Mouse (Mus musculus): ENCODE data around the gene Ncan. TPM values are rescaled to one million over a fixed set of nuclear protein-coding genes. Genes with fewer than 3 reads are reported as not detected.

Gene Ncan
- polyA plus RNA-seq, 1 experiment from 2014 or later = 193 TPM

DNA sequence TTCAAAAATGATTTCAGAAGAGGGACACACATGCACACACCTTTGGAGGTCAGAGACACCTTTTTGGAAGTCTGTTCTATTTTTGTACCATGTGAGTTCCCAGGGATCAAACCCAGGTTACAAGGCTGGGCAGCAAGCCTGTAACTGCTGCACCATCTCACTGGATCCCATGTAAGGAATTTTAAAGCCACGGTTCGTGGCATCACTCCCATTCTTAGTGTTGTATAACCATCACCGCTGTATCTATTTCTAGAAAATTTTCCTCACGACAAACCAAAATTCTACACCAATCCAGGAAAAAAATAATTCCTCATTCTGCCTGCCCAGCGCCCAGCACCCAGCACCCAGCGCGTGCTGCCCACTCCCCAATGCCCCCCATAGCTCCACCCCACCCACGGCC is 21.4 kb downstream of the Ncan start:
- no peak for ATAC-seq (ENCODE audit: low FRiP score, low read depth)
- Histone ChIP-seq H3K4me2 (no peak overlapping the region), H3K9me3 (no peaks in the 10 kb centered on the region), H3K36me3 (peaks cover 84% of the 10 kb centered on the region), H3K27ac (replicated peaks) (no peak overlapping the region), H3K27me3 (no peaks in the 10 kb centered on the region), H3K4me3 (no peak overlapping the region), H3K9ac (no peak overlapping the region), H3K4me1 (replicated peaks) (no peaks in the 10 kb centered on the region)
- WGBS = 82% methylated on average over 8 of the region's 8 CpGs

DNA sequence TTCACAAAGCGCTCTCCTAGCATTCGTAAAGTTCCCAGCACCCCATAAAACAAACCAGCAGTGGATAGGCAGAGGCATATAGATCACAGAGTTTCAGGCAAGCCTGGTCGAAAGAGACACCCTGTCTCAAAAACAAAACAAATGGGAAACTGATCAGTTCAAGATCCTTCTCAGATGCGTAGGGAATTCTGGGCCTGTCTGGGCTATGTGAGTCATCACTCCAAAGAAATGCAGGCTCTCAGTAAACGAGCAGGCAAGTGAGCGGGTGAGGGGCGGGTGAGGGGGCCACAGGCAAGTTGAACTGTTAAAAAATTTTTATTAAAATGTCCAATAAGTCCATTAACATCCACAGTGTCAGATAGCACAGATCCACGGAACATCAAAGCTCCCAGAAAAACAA is 27.9 kb downstream of the Ncan start:
- Histone ChIP-seq H3K27ac (replicated peaks) (no peak overlapping the region), H3K4me1 (replicated peaks) (peaks cover 25% of the 10 kb centered on the region), H3K4me2 (no peak overlapping the region), H3K4me3 (no peak overlapping the region), H3K36me3 (peaks cover 40% of the 10 kb centered on the region), H3K27me3 (peaks cover 13% of the 10 kb centered on the region; the same call in 1 of the 2 replicates), H3K9me3 (no peaks in the 10 kb centered on the region), H3K9ac (no peak overlapping the region)
- 66% methylated on average over 8 of the region's 8 CpGs for WGBS
- no peak for ATAC-seq (ENCODE audit: low FRiP score, low read depth)

DNA sequence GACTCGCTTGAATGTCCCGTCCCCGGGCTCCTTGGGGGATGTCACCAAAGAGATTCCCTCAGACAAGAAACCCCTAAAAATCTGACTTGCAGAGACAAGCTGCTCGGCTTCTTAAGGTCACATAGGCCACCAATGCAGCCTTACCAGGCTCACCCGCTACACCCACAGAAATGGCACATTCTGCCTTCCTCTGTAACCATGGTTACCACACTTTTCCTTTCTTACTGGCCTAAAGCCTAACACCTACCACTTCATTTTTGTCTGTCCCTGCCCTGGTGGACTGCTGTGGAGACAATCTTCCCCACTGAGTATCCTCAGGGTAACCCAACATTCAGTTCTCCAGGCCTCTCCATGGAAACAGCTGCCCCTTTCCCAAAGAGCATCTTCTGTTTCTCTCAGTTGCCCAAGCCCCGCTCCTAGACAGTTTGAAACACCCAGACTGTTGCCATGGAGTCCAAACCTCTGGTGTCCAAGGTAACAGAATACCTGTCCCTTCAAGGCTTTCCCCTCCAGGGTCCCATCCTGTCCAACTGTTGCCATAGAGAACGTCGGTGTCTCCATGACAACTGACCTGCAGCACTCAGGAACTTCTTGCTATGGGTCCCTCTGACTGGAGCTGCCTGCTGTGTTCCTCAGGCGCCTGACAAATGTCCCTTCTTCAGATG is 31.2 kb downstream of the Ncan start:
- Histone ChIP-seq H3K27me3 (peaks cover 45% of the 10 kb centered on the region), H3K4me2 (no peak overlapping the region), H3K9ac (no peak overlapping the region), H3K4me3 (no peak overlapping the region), H3K9me3 (no peaks in the 10 kb centered on the region), H3K4me1 (replicated peaks) (peaks cover 36% of the 10 kb centered on the region), H3K36me3 (peaks cover 9% of the 10 kb centered on the region), H3K27ac (replicated peaks) (0 out of 2 replicates have a peak overlapping the region, but pooled peaks have one; percentile 12)
- WGBS = 29% methylated on average over 9 of the region's 9 CpGs
- ATAC-seq (ENCODE audit: low FRiP score, low read depth) = peak; percentile 21; the same call in 1 of the 2 replicates

DNA sequence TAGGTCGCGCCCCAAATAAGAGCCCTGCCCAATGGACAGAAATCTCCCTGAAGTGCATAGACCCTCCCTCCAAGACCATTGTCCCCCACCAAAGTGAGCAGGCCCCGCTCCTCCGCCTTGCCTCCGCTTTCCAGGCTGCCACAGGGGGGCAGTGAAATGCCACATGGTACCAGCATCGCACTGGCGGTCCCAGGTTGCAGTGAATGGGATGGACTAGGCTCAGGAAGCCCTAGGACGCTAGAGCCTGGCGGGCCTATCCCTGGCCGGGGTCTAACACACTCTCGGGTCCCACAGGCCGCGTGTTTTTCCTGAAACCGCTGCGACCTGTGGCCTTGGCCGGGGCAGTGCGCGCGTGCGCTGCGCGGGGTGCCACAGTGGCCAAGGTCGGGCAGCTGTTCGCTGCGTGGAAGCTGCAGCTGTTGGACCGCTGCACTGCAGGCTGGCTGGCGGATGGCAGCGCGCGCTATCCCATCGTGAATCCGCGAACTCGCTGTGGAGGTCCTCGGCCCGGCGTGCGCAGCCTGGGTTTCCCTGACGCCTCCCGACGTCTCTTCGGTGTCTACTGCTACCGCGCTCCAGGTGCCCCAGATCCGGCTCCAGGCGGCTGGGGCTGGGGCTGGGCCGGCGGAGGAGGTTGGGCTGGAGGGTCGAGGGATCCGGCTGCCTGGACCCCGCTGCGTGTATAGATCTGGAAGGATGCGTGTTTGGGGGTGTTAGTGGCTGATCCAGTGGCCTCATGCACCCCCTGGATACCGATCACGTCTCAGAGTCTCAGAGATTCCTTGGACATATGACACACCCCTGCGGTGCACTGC is 32.6 kb downstream of the Ncan start:
- H3K27me3 ChIP-seq = peaks cover 59% of the 10 kb centered on the region
- ATAC-seq (ENCODE audit: low FRiP score, low read depth) = peak; percentile 86
- peaks cover 50% of the 10 kb centered on the region for H3K4me1 ChIP-seq (replicated peaks)
- H3K9ac ChIP-seq = peak overlapping the region; percentile 50
- H3K36me3 ChIP-seq = no peaks in the 10 kb centered on the region
- peak overlapping the region; percentile 38 for H3K4me3 ChIP-seq
- H3K4me2 ChIP-seq = peak overlapping the region; percentile 89
- no peaks in the 10 kb centered on the region for H3K9me3 ChIP-seq
- 4% methylated on average over 56 of the region's 56 CpGs for WGBS
- H3K27ac ChIP-seq (replicated peaks) = no peak overlapping the region

DNA sequence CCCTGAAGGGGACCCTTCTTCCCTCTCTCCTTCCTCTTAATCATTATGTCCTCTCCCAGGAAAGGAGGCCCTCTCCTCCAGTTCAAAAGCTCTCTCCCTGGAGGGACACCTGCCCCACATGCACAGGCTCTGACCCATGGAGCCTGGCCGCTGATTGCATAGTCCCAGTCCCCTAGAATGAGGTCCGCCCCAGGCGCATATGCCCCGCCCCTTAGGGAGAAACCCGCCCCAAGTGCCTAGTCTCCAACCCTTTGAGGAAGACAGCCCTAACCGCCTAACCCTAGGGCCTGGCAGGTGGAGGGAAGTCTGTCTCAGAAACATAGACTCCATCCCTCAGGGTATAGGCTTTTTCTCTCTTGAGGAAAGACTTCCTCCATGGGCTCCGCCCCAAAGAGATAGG is 33.4 kb downstream of the Ncan start:
- no peak overlapping the region for H3K27ac ChIP-seq (replicated peaks)
- H3K9ac ChIP-seq = no peak overlapping the region
- no peaks in the 10 kb centered on the region for H3K9me3 ChIP-seq
- H3K4me2 ChIP-seq = no peak overlapping the region
- peaks cover 51% of the 10 kb centered on the region for H3K4me1 ChIP-seq (replicated peaks)
- 6% methylated on average over 7 of the region's 7 CpGs for WGBS
- H3K27me3 ChIP-seq = peaks cover 67% of the 10 kb centered on the region
- no peaks in the 10 kb centered on the region for H3K36me3 ChIP-seq
- H3K4me3 ChIP-seq = no peak overlapping the region
- no peak for ATAC-seq (ENCODE audit: low FRiP score, low read depth)

DNA sequence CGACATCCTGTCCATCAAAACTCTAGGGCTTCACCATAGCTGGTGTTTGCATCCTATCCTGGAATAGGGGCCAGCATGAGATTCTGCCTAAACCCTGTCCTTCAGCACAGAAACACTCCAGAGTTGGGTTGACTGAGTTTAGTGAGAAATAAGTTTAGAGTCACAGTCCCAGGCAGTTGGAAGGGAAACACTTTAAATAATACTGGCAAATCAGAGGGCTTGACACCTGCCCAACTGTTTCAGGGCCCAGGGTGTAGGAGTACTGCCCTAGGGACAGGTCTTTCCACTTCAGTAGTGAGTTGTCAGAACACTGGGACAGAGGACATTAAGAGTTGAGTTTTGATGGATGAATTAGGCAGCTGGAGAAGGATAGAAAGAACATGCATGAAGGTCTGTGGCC is 34.5 kb downstream of the Ncan start:
- Histone ChIP-seq H3K9me3 (no peaks in the 10 kb centered on the region), H3K27me3 (peaks cover 75% of the 10 kb centered on the region), H3K9ac (no peak overlapping the region), H3K4me3 (no peak overlapping the region), H3K27ac (replicated peaks) (no peak overlapping the region), H3K4me2 (no peak overlapping the region), H3K36me3 (no peaks in the 10 kb centered on the region), H3K4me1 (replicated peaks) (peaks cover 51% of the 10 kb centered on the region)
- WGBS = 54% methylated on average over 1 of the region's 1 CpGs
- ATAC-seq (ENCODE audit: low FRiP score, low read depth) = no peak

DNA sequence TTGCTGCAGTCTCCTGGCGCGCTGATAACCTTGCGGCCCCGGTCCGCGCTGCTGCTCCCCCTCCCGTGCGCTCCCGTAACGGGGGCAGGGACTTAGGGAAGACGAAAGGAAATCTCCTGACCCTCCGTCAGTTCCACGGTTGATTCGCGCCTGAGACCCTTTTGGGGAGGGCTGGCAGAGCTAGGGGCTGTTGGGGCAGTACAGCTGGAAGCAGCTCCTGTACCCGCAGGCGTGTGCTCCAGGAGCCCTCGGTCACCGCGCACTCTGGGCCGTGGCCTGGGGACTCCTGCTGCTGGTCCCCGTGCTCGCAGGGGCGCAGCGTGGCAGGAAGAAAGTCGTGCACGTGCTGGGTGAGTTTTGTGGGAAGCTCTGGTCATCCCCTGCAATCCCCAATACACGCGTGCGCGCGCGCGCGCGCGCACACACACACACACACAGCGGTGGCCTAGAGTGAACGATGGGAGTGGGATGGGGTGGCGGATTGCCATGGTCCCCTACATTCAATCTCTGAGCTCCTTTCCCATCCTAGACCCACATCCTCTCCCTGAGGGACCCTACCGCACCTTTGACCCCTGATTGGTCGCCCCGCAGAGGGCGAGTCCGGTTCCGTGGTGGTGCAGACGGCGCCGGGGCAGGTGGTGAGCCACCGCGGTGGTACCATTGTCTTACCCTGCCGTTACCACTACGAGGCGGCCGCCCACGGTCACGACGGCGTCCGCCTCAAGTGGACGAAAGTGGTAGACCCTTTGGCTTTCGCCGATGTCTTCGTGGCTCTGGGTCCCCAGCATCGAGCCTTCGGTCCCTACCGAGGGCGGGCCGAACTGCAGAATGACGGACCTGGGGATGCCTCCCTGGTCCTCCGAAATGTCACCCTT is 36.2 kb downstream of the Ncan start:
- peak overlapping the region; percentile 44 for H3K9ac ChIP-seq
- peaks cover 75% of the 10 kb centered on the region for H3K27me3 ChIP-seq
- peak; percentile 17; the same call in 1 of the 2 replicates for ATAC-seq (ENCODE audit: low FRiP score, low read depth)
- peak overlapping the region; percentile 39 for H3K4me3 ChIP-seq
- no peaks in the 10 kb centered on the region for H3K36me3 ChIP-seq
- H3K4me1 ChIP-seq (replicated peaks) = peaks cover 43% of the 10 kb centered on the region
- H3K9me3 ChIP-seq = no peaks in the 10 kb centered on the region
- no peak overlapping the region for H3K27ac ChIP-seq (replicated peaks)
- 1% methylated on average over 71 of the region's 71 CpGs for WGBS
- H3K4me2 ChIP-seq = peak overlapping the region; percentile 79

DNA sequence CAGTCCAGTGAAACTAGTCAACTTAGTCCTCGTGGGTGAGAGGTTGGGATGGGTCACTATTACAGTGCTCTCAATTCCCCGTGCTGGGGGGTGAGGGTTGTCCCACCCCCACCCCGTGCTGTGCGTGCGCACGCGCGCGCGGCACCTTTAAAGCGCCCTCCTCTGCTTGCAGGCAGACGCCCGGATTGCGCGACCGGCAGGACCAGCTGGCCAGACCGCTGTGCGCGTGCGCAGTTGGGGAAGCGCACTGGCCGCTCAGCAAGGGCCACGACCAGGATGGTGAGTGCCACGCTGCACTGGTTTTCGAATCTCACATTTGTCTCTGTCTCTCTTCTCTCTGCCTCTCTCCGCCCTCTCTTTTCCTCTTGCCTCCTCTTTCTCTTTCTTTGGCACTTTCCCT is 37.4 kb downstream of the Ncan start, which contains the start of gene Hapln4:
TSS of gene Hapln4 (plus strand) at position 173 of the 400 bp plus-strand sequence.
- H3K27me3 ChIP-seq = peaks cover 65% of the 10 kb centered on the region
- WGBS = under 1% methylated on average over 26 of the region's 26 CpGs

DNA sequence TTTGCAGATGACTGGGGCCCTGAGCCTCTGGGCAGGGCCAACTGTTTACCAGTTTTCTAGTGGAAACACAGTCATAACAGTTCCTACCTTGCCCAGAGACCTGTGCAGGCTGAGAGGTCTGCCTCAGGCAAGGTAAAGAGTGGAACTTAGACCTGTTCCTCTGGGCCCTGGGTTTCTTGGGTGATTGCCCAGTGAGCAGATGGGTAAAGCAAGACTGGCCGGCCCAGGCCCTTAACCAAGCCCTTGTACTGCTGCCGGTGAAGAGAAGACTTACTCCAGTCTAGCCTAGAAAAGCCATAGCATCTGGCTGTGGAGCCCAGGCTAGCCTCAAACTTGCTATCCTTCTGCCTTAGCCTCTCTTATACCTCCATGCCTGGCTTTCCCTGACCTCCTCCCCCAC is 38.7 kb downstream of the Ncan start:
- WGBS = 85% methylated on average over 2 of the region's 2 CpGs
- Histone ChIP-seq H3K27me3 (peaks cover 53% of the 10 kb centered on the region), H3K9me3 (no peaks in the 10 kb centered on the region), H3K4me1 (replicated peaks) (peaks cover 22% of the 10 kb centered on the region), H3K4me2 (no peak overlapping the region), H3K4me3 (no peak overlapping the region), H3K9ac (no peak overlapping the region), H3K27ac (replicated peaks) (no peak overlapping the region), H3K36me3 (no peaks in the 10 kb centered on the region)
- no peak for ATAC-seq (ENCODE audit: low FRiP score, low read depth)

More for the DNA sequence above, 37.4 kb downstream of the Ncan start, which contains the start of gene Hapln4:
- Histone ChIP-seq H3K4me2 (peak within 1 kb of the TSS; percentile 79), H3K4me3 (peak within 1 kb of the TSS; percentile 39), H3K9ac (peak within 1 kb of the TSS; percentile 44), H3K36me3 (no peaks in the 10 kb centered on the region), H3K9me3 (no peaks in the 10 kb centered on the region), H3K4me1 (replicated peaks) (peaks cover 31% of the 10 kb centered on the region), H3K27ac (replicated peaks) (no peak within 1 kb of the TSS)
- no peak for ATAC-seq (ENCODE audit: low FRiP score, low read depth)

DNA sequence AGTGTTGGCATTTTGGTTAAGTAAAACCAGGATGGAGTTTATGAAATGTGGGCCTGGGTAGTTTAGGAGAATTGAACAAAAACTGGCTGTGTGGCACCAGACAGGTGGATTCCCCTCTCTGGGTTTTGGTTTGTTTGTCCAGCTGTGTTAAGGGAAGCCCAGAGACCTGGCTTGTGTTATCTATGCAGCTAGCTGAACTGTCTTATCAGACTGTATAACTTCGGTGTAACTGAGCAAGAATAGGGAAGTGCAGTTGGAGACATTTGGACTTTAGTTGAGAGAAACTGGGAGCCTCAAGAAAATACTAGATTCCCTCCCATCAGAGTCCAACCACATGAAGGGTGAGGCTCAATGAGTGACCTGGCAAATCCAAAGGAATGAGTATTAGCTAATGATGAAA is 47.0 kb downstream of the Ncan start:
- Histone ChIP-seq H3K9ac (no peak overlapping the region), H3K27ac (replicated peaks) (no peak overlapping the region), H3K4me3 (no peak overlapping the region), H3K4me2 (no peak overlapping the region), H3K27me3 (no peaks in the 10 kb centered on the region), H3K36me3 (peaks cover 25% of the 10 kb centered on the region), H3K9me3 (no peaks in the 10 kb centered on the region), H3K4me1 (replicated peaks) (0 out of 2 replicates have a peak, but pooled peaks cover 4% of the 10 kb centered on the region)
- whole genome bisulfite sequencing = 86% methylated on average over 1 of the region's 1 CpGs
- no peak for ATAC-seq (ENCODE audit: low FRiP score, low read depth)

DNA sequence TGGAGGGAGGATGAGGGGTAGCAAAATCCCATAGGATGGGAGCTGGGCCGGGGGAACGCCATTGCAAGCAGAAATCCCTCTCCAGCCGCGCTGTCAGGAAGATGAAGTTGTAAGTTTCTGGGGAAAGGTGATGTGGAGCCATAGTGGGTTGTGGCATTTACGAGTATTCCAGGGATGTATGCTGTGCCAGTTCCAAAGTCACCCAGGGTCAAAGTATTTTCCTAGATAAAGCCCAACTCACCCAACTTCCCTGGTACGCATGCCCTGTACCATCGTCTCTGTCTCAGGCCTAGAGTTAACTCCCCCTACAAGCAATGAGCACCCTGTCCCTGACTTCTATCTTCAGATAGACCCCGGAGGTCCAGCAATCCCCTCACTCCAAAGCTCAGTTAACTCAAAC is 47.6 kb downstream of the Ncan start:
- Histone ChIP-seq H3K4me1 (replicated peaks) (0 out of 2 replicates have a peak, but pooled peaks cover 4% of the 10 kb centered on the region), H3K27ac (replicated peaks) (no peak overlapping the region), H3K4me2 (0 out of 2 replicates have a peak overlapping the region, but pooled peaks have one; percentile 15), H3K9ac (no peak overlapping the region), H3K36me3 (peaks cover 29% of the 10 kb centered on the region), H3K4me3 (no peak overlapping the region), H3K27me3 (no peaks in the 10 kb centered on the region), H3K9me3 (no peaks in the 10 kb centered on the region)
- no peak for ATAC-seq (ENCODE audit: low FRiP score, low read depth)
- WGBS = 65% methylated on average over 8 of the region's 8 CpGs
